Mouse (Mus musculus) CH12.LX (cell line): ENCODE measurements around the gene Gm10447.

Experiments
- BHLHE40 ChIP-seq: IDR thresholded peaks from 2 replicates; pipeline ENCODE4 v1.6.1; 2011; ENCODE audit warnings: mild to moderate bottlenecking, low read depth, low read length, improper control_type of control experiment
- CHD1 ChIP-seq: IDR thresholded peaks from 2 replicates; pipeline ENCODE4 v1.6.1; 2012; ENCODE audit warnings: low read depth, low read length, improper control_type of control experiment, inconsistent platforms
- CHD2 ChIP-seq: IDR thresholded peaks from 2 replicates; pipeline ENCODE4 v1.6.1; 2011; ENCODE audit warnings: low read length, improper control_type of control experiment
- CTCF ChIP-seq, 2 experiments: IDR thresholded peaks in 1 of 2; conservative IDR thresholded peaks in 1 of 2; 2 replicates each; pipeline ENCODE4 v1.5.1; 2011 to 2012; ENCODE audit warnings: low read depth in 2 of 2, low read length in 2 of 2, improper control_type of control experiment in 1 of 2, inconsistent platforms in 1 of 2, mild to moderate bottlenecking in 1 of 2, moderate library complexity in 1 of 2
- E2F4 ChIP-seq: IDR thresholded peaks from 2 replicates; pipeline ENCODE4 v1.6.1; 2011; ENCODE audit warnings: low read depth, low read length, improper control_type of control experiment; ENCODE audit not compliant: insufficient replicate concordance
- EP300 ChIP-seq: IDR thresholded peaks from 2 replicates; pipeline ENCODE4 v1.6.1; 2011; ENCODE audit warnings: low read length, improper control_type of control experiment
- MEF2A ChIP-seq: IDR thresholded peaks from 2 replicates; pipeline ENCODE4 v1.6.1; 2014; ENCODE audit warnings: low read depth, mild to moderate bottlenecking, inconsistent platforms, low read length, improper control_type of control experiment, borderline replicate concordance
- POLR2A ChIP-seq: IDR thresholded peaks from 2 replicates; pipeline ENCODE4 v1.6.1; 2011; ENCODE audit warnings: low read depth, mild to moderate bottlenecking, improper control_type of control experiment, low read length
- RCOR1 ChIP-seq: conservative IDR thresholded peaks from 2 replicates; pipeline ENCODE4 v1.6.1; 2012; ENCODE audit warnings: low read depth, mild to moderate bottlenecking, inconsistent platforms, low read length, improper control_type of control experiment
- TCF12 ChIP-seq: IDR thresholded peaks from 2 replicates; pipeline ENCODE4 v1.6.1; 2014; ENCODE audit warnings: low read depth, mild to moderate bottlenecking, inconsistent platforms, low read length, improper control_type of control experiment
- ZC3H11A ChIP-seq: IDR thresholded peaks from 2 replicates; pipeline ENCODE4 v1.6.1; 2012; ENCODE audit warnings: low read depth, mild to moderate bottlenecking, inconsistent platforms, low read length, improper control_type of control experiment
- ZKSCAN1 ChIP-seq: IDR thresholded peaks from 2 replicates; pipeline ENCODE4 v1.6.1; 2012; ENCODE audit warnings: low read depth, inconsistent platforms, low read length, improper control_type of control experiment, borderline replicate concordance
- ZNF384 ChIP-seq: IDR thresholded peaks from 2 replicates; pipeline ENCODE4 v1.6.1; 2012; ENCODE audit warnings: low read depth, low read length, improper control_type of control experiment, inconsistent platforms

DNA sequence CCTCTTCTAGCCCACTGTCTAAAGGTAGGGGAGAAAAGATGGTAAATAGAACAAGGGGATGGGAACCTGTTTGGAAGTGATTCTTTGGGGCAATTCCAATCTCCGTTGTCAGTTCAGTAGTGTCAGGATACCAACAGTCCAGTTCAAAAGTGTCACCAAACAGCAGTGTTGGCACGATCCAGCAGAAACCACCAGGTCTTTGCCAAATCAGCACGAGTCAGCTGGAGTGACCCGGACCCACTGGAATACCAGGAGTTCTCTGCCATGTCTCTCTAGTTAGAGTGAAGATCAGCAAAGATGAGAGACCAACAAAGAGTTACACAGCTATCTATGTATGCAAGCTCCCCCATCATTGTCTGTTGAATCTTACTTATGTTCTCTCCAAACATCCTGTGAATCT is 43.0 kb downstream of the Gm10447 start:
- TF ChIP-seq E2F4, result no peak
- TF ChIP-seq CHD2, result no peak
- no peak for TF ChIP-seq CTCF (conservative IDR thresholded peaks at IDR 0.05 in 1 of 2, IDR thresholded peaks at IDR 0.05 in 1 of 2; ENCODE audit: low read depth in 2 of 2, low read length in 2 of 2)
- TF ChIP-seq POLR2A, result no peak
- no peak for TF ChIP-seq EP300
- no peak for TF ChIP-seq MEF2A
- no peak for TF ChIP-seq RCOR1
- TF ChIP-seq TCF12, result no peak
- TF ChIP-seq ZKSCAN1, result no peak
- no peak for TF ChIP-seq CHD1
- no peak for TF ChIP-seq BHLHE40
- TF ChIP-seq ZNF384, result no peak
- no peak for TF ChIP-seq ZC3H11A
